Mouse (Mus musculus): ENCODE measurements at regions not wholly inside any gene's neighbourhood (a gene's known extent, or its start where the extent isn't known, plus 50 kb on each side); places are given as distances from the start of the nearest gene placed in this dataset.

GRCm38 (mm10) chr10:9291456-9292146 is 383.4 kb downstream of the Samd5 start:
- DNase-seq = no peak

- DNase-seq = no peak
These were observed 387.1 kb upstream of the Sash1 start for GRCm38 (mm10) chr10:9272940-9273339.

- peak; percentile 89 for DNase-seq
These were observed 386.4 kb upstream of the Sash1 start for GRCm38 (mm10) chr10:9272243-9272642.

- no peak for DNase-seq
These were observed 379.7 kb upstream of the Sash1 start for GRCm38 (mm10) chr10:9265528-9265927.

- DNase-seq = no peak
These were observed 378.6 kb upstream of the Sash1 start for GRCm38 (mm10) chr10:9264309-9265000.

- no peak for DNase-seq
These were observed 372.8 kb upstream of the Sash1 start for GRCm38 (mm10) chr10:9258705-9259104.

- no peak for DNase-seq
These were observed 367.0 kb upstream of the Sash1 start for GRCm38 (mm10) chr10:9252941-9253217.

GRCm38 (mm10) chr10:9252120-9252940 is 366.5 kb upstream of the Sash1 start:
- no peak for DNase-seq

- no peak for DNase-seq
These were observed 357.4 kb upstream of the Sash1 start for GRCm38 (mm10) chr10:9243281-9243618.

GRCm38 (mm10) chr10:9242596-9243280 is 356.9 kb upstream of the Sash1 start:
- no peak for DNase-seq

GRCm38 (mm10) chr10:9239956-9240355 is 354.1 kb upstream of the Sash1 start:
- DNase-seq = no peak

GRCm38 (mm10) chr10:9231751-9232150 is 345.9 kb upstream of the Sash1 start:
- no peak for DNase-seq

- no peak for DNase-seq
These were observed 343.2 kb upstream of the Sash1 start for GRCm38 (mm10) chr10:9229116-9229515.

GRCm38 (mm10) chr10:9227361-9227760 is 341.5 kb upstream of the Sash1 start:
- no peak for DNase-seq

- DNase-seq = peak; percentile 50
These were observed 324.8 kb upstream of the Sash1 start for GRCm38 (mm10) chr10:9210646-9211045.

GRCm38 (mm10) chr10:9204096-9204495 is 318.2 kb upstream of the Sash1 start:
- no peak for DNase-seq

GRCm38 (mm10) chr10:9203323-9203722 is 317.5 kb upstream of the Sash1 start:
- DNase-seq = no peak

- DNase-seq = peak; percentile 58
These were observed 317.1 kb upstream of the Sash1 start for GRCm38 (mm10) chr10:9202922-9203321.

- no peak for DNase-seq
These were observed 289.1 kb upstream of the Sash1 start for GRCm38 (mm10) chr10:9174997-9175396.

GRCm38 (mm10) chr10:9173509-9173908 is 287.6 kb upstream of the Sash1 start:
- no peak for DNase-seq

- DNase-seq = peak; percentile 53
These were observed 282.9 kb upstream of the Sash1 start for GRCm38 (mm10) chr10:9168725-9169124.

GRCm38 (mm10) chr10:9166017-9166416 is 280.1 kb upstream of the Sash1 start:
- DNase-seq = peak; percentile 70

GRCm38 (mm10) chr10:9165598-9165997 is 279.7 kb upstream of the Sash1 start:
- peak; percentile 57 for DNase-seq

All from heart, adult 11 months (tissue).